Mouse (Mus musculus): Measurements from ENCODE around the gene Znhit6. TPM values are rescaled to one million over a fixed set of nuclear protein-coding genes. Genes with fewer than 3 reads are reported as not detected.

Znhit6 gene
- total RNA-seq, 2 experiments from 2014 or later: 28.1 to 30.9 TPM

DNA sequence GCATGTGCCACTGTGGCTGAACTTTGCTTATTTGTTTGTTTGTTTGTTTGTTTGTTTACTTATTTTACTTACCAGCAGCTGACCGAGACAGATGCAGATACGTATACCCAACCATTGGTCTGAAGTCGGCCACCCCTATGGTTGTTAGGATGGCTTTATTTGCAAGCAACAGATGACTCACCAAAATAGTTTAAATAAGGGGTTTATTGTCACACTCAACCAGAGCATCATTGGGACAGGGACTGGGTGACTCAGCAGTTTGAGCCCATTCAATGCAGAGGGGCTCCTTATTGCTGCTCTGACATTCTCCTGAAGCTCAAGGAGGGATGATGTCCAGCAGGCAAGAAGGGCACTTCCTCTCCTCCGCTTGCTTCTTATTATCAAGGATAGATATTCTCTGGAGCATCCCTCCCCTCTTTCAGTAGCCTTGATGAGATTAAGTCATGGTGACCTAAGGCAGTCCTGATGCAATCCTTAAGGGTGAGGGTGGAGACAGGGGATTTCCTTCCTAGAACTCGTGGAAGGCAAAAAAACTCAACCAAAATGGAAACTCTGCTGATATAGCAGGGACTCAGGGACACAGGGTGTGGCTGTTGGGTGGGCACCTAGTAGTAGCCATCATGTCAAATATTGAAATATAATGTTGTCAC is 65.2 kb downstream of the Znhit6 start:
- intact Hi-C loops (cut with DNase I): no loop called here
- no peak for DNase-seq

DNA sequence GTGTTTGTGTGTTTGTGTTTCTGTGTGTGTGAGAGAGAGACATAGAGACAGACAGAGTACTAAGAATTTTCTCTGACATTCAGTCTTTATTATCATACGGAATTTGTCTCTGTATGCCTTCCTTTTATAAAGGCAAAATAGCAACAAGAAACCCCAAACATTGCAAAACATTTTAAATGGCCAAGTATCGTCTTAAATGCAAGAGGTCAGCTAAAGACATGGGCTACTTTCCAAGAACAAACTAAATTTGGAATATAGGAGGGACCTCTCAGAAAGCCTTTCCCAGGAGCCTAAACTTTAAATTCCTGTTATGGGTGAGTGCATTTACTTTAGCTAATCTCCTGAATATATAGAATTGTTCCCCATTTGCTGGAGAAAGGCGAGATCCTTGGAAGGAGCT is 65.9 kb downstream of the Znhit6 start:
- intact Hi-C loops (cut with DNase I): no loop called here

DNA sequence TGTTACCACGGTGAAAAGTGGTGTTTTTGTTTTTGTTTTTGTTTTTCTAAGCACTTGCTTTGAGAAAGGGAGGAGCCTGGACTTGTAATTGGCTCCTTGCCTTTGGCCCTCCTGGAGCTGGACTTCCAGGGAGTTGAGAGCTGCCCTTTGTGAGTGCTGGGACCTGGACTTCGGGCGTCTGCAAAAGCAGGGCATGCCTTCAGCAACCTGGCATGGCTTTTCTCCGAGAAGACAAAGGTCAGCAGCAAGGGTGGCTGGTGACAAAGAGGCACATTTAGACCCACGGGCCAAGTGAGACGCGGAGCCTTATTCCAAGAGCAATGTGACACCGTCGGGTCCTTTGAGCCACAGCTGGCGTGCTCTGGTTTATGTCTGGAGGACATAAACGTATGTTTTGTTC is 66.9 kb downstream of the Znhit6 start:
- no peak for DNase-seq
- intact Hi-C loops (cut with DNase I): no loop called here

More for the DNA sequence above, 65.9 kb downstream of the Znhit6 start:
- no peak for DNase-seq

DNA sequence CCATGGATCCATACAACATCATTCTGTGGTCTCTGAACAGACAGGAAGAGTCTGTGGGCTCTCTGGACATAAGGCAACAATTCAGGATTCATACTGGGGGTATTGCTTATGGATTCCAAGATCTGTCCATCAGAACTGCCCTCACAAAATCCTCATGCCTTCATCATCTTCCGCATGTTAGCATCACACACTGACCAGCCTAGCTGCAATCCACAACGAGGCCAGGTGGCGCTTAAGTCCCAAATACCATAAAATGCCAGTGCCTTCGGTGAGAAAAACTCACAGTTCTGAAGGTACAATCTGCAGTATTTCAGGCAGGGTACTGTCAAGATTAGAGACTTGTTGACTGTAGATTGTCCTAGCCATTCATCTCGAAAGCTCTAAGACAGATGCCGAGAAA is 69.5 kb downstream of the Znhit6 start:
- intact Hi-C loops (cut with DNase I): no loop called here
- no peak for DNase-seq

DNA sequence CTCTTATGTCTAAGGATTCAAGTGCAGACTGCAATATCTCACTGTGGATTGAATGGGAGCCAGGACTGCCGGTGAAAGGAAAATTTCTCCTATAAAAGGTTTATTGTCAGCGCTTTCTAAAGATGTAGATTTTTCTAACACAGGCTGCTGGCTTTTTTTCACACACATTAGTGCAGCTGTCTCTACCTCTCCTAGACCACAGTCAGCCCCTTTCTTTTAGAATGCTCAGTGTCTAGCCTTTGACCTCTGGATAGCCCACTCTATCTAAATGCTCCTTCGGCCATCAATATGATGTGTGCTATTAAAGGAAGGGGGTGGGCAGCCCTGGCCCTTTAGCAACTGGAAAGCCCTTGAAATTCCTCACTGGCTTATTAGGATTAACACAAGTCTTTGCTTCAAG is 70.0 kb downstream of the Znhit6 start:
- intact Hi-C loops (cut with DNase I): no loop called here
- no peak for DNase-seq

DNA sequence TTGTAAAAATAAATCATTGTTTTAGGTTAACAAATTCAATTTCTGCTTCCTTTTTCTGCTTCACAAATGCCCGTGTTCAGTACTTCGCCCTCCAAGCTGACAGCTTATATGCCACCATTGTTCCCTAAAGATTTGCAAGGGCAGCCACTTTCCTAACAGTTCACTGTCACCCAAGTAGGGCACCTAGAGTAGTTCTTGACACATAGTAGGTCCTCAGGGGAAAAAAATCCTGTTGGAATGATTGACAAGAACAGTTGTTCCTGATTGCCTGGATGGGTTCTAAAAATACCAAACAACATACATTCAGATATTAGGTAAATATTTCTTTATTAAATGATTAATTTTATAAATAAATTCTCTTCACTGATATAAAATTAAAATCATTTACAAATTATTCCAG is 70.7 kb downstream of the Znhit6 start:
- intact Hi-C loops (cut with DNase I): no loop called here
- no peak for DNase-seq

DNA sequence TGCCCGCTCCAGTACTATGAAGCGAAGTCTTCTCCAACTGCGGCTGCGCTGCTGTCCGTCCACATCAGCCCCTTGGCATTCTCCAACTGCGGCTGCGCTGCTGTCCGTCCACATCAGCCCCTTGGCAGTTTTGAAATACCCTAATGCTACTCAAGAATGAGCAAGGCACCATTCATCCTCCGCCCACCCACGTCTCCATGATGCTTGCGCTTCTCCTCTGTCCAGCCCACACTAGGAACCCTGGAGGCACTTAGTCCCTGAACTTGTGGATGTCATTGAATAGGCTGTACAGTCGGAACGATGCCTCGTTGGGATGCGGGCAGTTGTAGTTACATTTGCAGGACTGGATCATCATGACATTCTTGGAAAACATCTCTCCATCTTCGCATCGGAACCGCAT is 71.4 kb downstream of the Znhit6 start:
- DNase-seq: no peak
- intact Hi-C loops (cut with DNase I): no loop called here

DNA sequence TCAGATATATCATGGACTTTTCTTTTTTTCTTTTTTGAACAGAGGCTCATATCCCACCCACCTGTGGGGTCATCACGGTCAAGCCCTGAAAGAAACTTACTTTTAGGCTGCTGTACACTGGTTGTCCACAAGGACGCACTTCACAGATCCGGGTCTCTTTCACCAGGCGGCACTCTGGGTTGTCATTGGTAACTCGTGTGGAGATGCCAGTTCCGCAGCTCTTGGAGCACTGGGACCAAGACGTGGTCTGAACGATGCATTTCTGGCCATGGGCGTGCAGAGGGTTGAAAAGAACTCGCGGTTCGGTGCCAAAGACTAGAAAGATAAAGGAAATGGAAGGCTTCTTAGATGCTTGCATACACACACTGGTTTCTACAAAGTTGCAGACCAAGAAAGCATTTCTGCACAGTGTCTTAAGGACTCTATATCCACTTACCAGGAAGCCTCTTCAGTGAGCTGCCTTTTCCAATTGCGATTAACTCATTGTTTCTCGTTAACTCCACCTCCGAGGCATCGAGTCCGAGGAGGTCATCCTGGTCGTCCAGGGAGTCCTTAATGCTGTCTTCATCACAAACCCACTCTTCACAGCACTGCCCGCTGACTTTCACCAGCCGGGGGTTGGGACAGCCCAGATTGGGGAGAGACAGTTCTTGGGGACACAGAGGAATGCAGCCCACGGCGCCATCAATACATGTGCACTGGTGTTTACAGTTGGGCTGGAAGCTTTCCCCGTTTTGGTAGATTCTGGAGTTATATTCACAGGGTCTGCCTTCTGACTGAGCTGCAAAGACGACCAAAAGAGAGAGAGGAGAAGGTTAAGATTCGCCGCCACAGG is 72.3 kb downstream of the Znhit6 start:
- intact Hi-C loops (cut with DNase I): no loop called here
- peak; percentile 42 for DNase-seq

DNA sequence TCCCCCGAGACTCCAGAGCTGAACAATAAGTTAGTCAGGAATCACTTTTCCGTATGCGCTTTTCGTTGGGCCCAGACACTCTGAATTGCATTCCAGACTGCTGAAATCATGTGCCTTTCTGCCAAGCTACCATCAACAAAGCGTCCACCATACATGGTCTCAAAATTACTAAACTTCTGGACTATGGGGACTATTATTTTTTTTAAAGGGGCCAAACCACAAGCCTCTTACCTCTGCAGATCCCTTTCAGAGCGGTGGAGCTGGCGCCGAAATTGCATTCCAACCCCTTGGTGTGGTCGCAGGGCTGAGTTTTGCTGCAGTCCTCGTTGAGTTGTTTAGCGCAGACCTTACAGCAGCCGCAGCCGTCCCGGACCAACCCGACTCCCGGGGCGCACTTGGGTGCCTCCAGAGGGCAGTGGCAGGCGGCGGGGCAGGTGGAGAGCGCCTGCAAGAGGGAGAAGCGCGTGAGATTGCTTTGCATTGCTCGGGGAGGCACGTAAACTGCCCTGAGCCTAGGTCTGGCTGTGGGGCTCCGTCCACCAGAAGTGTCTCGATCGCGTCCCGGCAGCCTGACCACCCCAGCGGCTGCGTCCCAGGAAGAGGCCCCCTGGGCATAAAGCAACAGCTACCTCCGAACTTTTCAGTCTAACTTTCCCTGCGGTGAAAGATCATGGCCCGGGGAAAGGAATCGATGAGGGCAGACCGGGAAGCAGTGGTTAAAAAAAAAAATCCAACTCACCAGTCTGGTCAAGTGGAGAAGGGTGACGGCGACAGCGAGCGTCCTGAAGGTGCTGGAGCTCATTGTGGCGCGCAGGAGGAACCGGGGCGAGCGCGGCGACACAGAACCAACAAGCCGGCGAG is 73.2 kb downstream of the Znhit6 start:
- intact Hi-C loops (cut with DNase I): no loop called here
- DNase-seq: peak; percentile 27

DNA sequence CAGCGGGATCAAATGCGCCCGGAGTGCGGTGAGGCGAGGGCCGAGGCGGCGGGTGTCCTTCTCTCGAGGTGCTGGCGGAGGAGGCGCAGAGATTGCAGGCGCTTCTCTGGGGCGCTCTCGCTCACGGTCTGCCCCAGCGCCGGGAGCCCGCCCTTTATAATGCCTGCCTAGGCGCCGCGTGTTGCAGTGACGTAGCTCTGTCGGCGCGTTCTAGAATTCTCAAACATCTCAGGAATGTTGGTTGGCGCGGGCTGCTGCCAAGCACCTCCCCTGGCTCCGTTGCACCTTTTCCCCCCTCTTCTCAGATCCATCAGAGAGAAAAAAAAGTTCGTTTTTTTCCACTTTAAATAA is 73.8 kb downstream of the Znhit6 start, which contains the start of gene Ccn1:
TSS of gene Ccn1 (minus strand) at position 130 of the 351 bp plus-strand sequence.
- intact Hi-C loops (cut with DNase I): no loop called here
- peak; percentile 38 for DNase-seq

DNA sequence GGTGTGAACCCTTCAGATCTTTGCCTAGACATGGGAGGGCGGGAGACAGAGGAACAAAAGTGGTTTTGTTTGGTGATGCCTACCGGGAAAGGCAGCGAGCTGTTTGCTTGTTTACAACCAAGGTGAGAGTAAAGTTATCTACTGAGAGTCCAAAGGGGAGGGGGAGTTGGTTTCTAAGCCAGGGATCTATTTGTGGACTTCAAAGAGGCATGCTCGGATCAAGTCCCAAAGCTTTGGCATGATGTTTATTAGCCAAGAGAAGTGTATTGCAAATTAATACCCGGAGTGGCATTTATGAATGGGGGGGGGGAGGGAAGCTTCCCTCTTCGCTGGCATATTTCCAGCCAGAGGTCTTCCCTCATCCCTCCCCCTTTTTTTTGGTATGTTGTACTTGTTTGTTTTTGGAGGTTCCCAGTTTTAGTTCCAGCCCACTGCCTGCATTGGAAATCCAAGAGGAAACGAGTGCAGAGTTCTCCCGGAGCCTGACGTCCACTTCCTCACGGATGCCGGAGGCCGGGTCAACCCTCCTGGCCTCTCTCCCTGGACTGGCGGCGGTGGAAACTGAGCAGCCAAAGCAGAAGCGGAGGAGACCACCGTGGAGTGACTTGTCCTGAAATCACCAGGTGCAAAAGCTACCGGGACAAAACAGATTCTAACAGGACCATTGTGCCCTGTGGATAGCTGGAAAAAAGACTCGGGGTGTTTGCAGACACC is 74.5 kb downstream of the Znhit6 start:
- intact Hi-C loops (cut with DNase I): no loop called here

DNA sequence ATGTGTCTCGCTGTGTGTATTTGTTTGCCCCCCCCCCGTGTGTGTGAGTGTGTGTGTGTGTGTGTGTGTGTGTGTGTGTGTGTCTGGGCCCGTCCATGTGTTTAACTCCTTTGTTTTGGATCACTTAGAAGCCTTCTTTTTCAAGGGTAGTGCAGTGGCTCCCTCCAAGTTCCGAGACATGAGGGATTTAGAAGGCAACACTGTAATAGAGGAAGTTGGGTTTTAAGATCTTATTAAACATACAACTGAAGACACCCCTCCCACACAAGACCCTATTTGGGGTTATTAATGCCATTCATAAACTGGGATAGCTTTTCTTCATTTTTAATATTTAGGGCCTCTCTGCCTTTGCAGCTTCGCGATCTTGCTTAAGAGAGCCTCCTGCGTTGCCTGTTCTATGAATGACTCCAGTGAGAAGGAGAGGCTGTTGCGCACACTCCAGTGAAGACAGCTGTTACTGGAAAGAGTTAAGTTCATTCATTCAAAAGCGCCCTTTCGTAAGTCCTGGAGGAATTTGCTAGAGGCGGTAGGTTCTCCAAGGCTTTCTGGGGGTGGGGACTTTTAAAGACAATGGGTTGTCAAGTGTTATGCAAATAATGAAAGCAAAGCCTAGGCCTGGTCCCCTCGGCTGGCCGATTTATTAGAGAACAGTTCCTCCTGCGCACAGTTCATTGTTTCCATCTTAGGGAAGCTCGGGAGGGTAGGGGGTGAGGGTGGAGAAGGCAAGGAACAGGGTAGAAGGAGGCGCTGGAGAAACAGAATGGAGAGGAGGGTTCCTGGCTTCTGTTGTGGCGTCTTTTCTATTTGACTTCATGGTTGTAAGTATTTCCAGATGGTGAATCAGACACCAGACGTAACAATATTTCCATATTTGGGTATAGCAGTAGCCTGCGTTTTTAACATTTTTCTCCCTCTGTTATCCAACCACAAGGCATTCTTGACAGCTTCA is 75.3 kb downstream of the Znhit6 start:
- DNase-seq: no peak
- intact Hi-C loops (cut with DNase I): no loop called here

More for the DNA sequence above, 74.5 kb downstream of the Znhit6 start:
- no peak for DNase-seq

DNA sequence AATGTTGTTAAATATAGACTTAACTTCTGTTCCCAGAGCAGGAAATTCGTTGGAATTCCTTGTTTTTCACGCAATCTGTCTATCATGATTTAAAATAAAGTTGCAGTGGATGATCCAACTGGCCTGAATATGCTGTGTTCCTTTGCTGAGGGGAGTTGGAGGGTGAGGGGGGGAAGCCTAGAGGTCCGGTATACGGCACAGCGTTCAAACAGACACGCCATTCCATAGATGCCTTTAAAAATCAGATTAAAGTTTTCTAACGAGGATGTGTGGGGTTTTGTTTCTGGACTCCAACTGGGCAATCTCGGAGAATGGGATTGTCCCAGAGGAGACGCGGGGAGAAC is 75.9 kb downstream of the Znhit6 start:
- DNase-seq: no peak
- intact Hi-C loops (cut with DNase I): no loop called here

DNA sequence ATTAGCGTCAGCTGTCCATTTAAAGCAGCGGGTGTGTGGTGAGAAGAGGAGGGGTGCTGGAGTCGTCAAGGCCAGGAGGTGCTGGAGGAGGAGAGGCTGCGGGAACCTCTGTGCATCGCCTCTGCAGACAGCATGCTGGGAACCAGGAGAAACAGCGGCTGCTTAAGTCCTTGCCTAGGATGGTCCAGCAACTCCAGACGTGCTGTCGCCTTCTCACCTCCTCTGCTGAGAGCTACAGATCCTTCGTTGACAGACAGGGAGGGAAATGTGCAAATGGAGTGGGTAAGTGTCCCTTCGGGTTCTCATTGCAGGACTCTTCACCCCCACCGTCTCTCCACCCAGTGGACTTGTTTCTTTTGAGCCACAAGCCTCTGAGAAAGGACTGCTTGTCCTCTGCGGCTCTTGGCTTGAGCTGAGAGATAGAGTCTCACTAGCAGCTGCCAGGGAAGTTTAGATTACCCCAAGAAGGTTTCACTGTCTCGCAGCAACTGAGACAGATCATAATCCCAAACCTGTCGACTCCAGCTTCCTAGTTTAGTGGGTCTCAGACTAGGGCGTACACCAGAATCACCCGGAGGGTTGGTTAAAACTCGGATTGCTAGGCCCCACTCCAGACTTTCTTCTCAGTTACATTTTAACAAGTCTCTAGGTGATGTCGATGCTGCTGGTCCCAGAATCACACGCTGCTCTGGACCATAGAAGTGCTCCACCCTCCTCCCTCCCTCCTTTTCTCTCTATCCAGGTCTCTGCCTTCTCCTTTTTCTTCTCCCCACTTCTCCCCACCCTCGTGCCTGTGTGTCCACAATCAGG is 76.5 kb downstream of the Znhit6 start:
- no peak for DNase-seq
- intact Hi-C loops (cut with DNase I): no loop called here

DNA sequence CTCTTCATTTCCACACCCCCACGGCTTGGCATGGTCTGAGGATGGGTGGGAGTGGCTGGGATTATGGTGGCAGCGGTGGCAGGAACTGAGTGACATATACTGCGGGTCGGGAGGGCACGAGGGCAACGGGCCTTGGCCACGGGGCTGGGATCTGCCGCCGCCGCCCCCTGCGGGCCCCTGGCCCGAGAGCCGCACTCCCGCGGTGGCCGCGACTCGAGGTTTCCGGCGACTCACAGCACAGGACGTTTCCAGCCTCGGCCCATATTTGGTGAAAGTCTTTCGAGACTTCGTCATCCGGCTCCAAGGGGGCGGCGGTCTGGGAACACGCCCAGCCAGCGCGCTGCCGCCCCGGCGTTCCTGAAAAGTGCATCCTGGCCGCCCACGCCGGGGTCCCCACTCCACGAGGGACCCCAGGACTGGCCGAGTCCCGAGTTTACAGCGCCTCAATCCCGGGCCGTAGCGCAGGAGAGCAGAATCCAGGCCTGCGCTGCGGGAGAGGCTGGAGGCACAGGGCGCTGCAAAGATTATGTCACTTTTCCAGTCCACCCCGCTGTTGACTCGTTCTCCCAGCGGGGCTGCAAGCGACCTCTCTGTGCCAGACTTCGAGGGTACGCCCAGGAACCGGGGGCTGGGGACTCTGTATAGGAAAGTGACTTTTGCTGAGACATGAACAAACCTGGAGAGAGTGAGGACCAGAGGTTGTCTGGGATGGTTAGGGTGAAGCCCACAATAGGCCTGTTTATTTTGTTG is 77.4 kb downstream of the Znhit6 start:
- intact Hi-C loops (cut with DNase I): no loop called here
- peak; percentile 42 for DNase-seq

DNA sequence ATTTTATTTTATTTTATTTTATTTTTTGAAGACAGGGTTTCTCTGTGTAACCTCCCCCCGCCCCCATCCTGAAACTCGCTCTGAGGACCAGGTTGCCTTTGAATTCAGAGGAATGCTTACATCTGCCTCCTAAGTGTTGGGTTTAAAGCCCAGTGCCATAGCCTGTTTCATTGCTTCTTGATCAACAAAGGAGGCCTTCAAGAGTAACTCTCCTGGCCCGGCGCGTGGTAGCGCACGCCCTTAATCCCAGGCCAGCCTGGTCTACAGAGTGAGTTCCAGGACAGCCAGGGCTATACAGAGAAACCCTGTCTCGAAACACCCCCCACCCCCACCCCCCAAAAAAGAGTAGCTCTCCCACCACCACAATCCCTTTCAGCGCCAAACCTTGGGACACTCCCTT is 78.0 kb downstream of the Znhit6 start:
- no peak for DNase-seq
- intact Hi-C loops (cut with DNase I): no loop called here

Data from left cerebral cortex, postnatal 4 days (tissue).